Mouse (Mus musculus): ENCODE measurements around the gene Paip2b.
"Not testable (repeated sequence)": the region's sequence is repeated elsewhere in the genome, so short reads cannot be mapped to it uniquely, and the experiment has no call there.

Gene Paip2b

GRCm38 (mm10) chr6:83831606-83832123, at the start of gene Paip2b:
Paip2b (minus strand) TSS chr6:83831741.
- in situ Hi-C loops (cut with MboI, MseI), result no loop called here

- in situ Hi-C loops (cut with MboI, MseI), result loop anchor here (5.0 kb wide), 2 partner anchors 32 to 187 kb away; no protein-coding TSS in a partner anchor
Observed at GRCm38 (mm10) chr6:83879815-83880214, 48.3 kb upstream of the Paip2b start.

- in situ Hi-C loops (cut with MboI, MseI), result no loop called here
Observed at GRCm38 (mm10) chr6:83867598-83868585, 36.4 kb upstream of the Paip2b start.

- in situ Hi-C loops (cut with MboI, MseI), result no loop called here
Observed at GRCm38 (mm10) chr6:83866954-83867597, 35.5 kb upstream of the Paip2b start, which contains the start of gene Zfp638. Zfp638 (plus strand) TSS chr6:83867109.

GRCm38 (mm10) chr6:83866423-83866822, 34.9 kb upstream of the Paip2b start:
- in situ Hi-C loops (cut with MboI, MseI), result no loop called here

- in situ Hi-C loops (cut with MboI, MseI), result no loop called here
Observed at GRCm38 (mm10) chr6:83863538-83863937, 32.0 kb upstream of the Paip2b start.

GRCm38 (mm10) chr6:83860033-83860432, 28.5 kb upstream of the Paip2b start:
- in situ Hi-C loops (cut with MboI, MseI), result no loop called here

- in situ Hi-C loops (cut with MboI, MseI), result no loop called here
Observed at GRCm38 (mm10) chr6:83857476-83857875, 25.9 kb upstream of the Paip2b start.

- in situ Hi-C loops (cut with MboI, MseI), result no loop called here
Observed at GRCm38 (mm10) chr6:83849446-83849845, 17.9 kb upstream of the Paip2b start.

GRCm38 (mm10) chr6:83846141-83846540, 14.6 kb upstream of the Paip2b start:
- in situ Hi-C loops (cut with MboI, MseI), result no loop called here

GRCm38 (mm10) chr6:83844913-83845312, 13.4 kb upstream of the Paip2b start:
- in situ Hi-C loops (cut with MboI, MseI), result no loop called here

GRCm38 (mm10) chr6:83840086-83840485, 8.5 kb upstream of the Paip2b start:
- in situ Hi-C loops (cut with MboI, MseI), result no loop called here

- in situ Hi-C loops (cut with MboI, MseI), result no loop called here
Observed at GRCm38 (mm10) chr6:83838046-83838445, 6.5 kb upstream of the Paip2b start.

- in situ Hi-C loops (cut with MboI, MseI), result no loop called here
Observed at GRCm38 (mm10) chr6:83836826-83837225, 5.3 kb upstream of the Paip2b start.

GRCm38 (mm10) chr6:83832393-83832792, 852 bp upstream of the Paip2b start:
- in situ Hi-C loops (cut with MboI, MseI), result not testable (repeated sequence)

GRCm38 (mm10) chr6:83830941-83831605, 468 bp downstream of the Paip2b start:
- in situ Hi-C loops (cut with MboI, MseI), result no loop called here

- in situ Hi-C loops (cut with MboI, MseI), result no loop called here
Observed at GRCm38 (mm10) chr6:83821856-83822255, 9.7 kb downstream of the Paip2b start.

GRCm38 (mm10) chr6:83820727-83821515, 10.6 kb downstream of the Paip2b start:
- in situ Hi-C loops (cut with MboI, MseI), result no loop called here

- in situ Hi-C loops (cut with MboI, MseI), result no loop called here
Observed at GRCm38 (mm10) chr6:83818996-83819395, 12.5 kb downstream of the Paip2b start.

GRCm38 (mm10) chr6:83815801-83816200, 15.7 kb downstream of the Paip2b start:
- in situ Hi-C loops (cut with MboI, MseI), result no loop called here

- in situ Hi-C loops (cut with MboI, MseI), result no loop called here
Observed at GRCm38 (mm10) chr6:83802846-83803245, 28.7 kb downstream of the Paip2b start.
